31 mouse cellular contexts compared by ENCODE assay signal in genomic region chr17:86487450-86487849, GRCm38 (mm10). TPM values are rescaled to one million over a fixed set of nuclear protein-coding genes. Genes with fewer than 3 reads are reported as not detected.
"Had no signal": no experiment of that assay in that cellular context is flagged by ENCODE, and none has a peak within 500 bp of the region (broad histone marks: within the 10 kb centered on the region; RNA-seq: fewer than 3 reads in every experiment).

No protein-coding gene starts in this region.

- H3K9ac ChIP-seq: embryonic facial prominence, embryonic 12.5 days; embryonic facial prominence, embryonic 13.5 days; embryonic facial prominence, embryonic 15.5 days; forebrain, embryonic 12.5 days; forebrain, embryonic 13.5 days; forebrain, embryonic 15.5 days; forebrain, postnatal 0 days had no signal

- DNase-seq: cerebellum, adult 2 months; cerebellum, adult 8-10 months; cerebellum, adult 9-10 months; cerebellum, adult 9-11 months; cerebellum, postnatal 10 days; cerebellum, postnatal 14 days; cerebellum, postnatal 25 days; cerebellum, postnatal 36 days; embryo, embryonic 11 days; forebrain, postnatal 0 days; gastrocnemius, postnatal 10 days; gastrocnemius, postnatal 14 days; gastrocnemius, postnatal 25 days; gastrocnemius, postnatal 36 days; heart, adult 11 months; heart, adult 18-20 months; heart, adult 2 months had no signal

- ATAC-seq: forebrain, embryonic 13.5 days; forebrain, embryonic 14.5 days; forebrain, embryonic 15.5 days; forebrain, embryonic 16.5 days; forebrain, postnatal 0 days had no signal

- H3K27ac ChIP-seq: embryonic facial prominence, embryonic 10.5 days; embryonic facial prominence, embryonic 12.5 days; embryonic facial prominence, embryonic 13.5 days; embryonic facial prominence, embryonic 15.5 days; forebrain, embryonic 10.5 days; forebrain, embryonic 12.5 days; forebrain, embryonic 13.5 days; forebrain, embryonic 15.5 days; heart, adult 2 months had no signal

- H3K4me1 ChIP-seq: embryonic facial prominence, embryonic 12.5 days; embryonic facial prominence, embryonic 13.5 days; embryonic facial prominence, embryonic 15.5 days; forebrain, embryonic 12.5 days; forebrain, embryonic 13.5 days; forebrain, embryonic 15.5 days had no signal

- H3K4me2 ChIP-seq: embryonic facial prominence, embryonic 12.5 days; embryonic facial prominence, embryonic 13.5 days; embryonic facial prominence, embryonic 15.5 days; forebrain, embryonic 12.5 days; forebrain, embryonic 13.5 days; forebrain, embryonic 15.5 days had no signal

- H3K4me3 ChIP-seq: embryonic facial prominence, embryonic 10.5 days; embryonic facial prominence, embryonic 12.5 days; embryonic facial prominence, embryonic 13.5 days; embryonic facial prominence, embryonic 15.5 days; erythroblast, embryonic 14.5 days; forebrain, embryonic 10.5 days; forebrain, embryonic 12.5 days; forebrain, embryonic 13.5 days; forebrain, embryonic 15.5 days; heart, adult 2 months had no signal

- H3K9me3 ChIP-seq: embryonic facial prominence, embryonic 10.5 days; embryonic facial prominence, embryonic 12.5 days; embryonic facial prominence, embryonic 13.5 days; embryonic facial prominence, embryonic 15.5 days; forebrain, embryonic 10.5 days; forebrain, embryonic 12.5 days; forebrain, embryonic 13.5 days; forebrain, embryonic 15.5 days had no signal

- H3K36me3 ChIP-seq: embryonic facial prominence, embryonic 10.5 days; embryonic facial prominence, embryonic 12.5 days; forebrain, embryonic 10.5 days; forebrain, embryonic 12.5 days; forebrain, embryonic 15.5 days had no signal

- H3K27me3 ChIP-seq: embryonic facial prominence, embryonic 12.5 days; embryonic facial prominence, embryonic 13.5 days; embryonic facial prominence, embryonic 15.5 days; forebrain, embryonic 12.5 days; forebrain, embryonic 13.5 days; forebrain, embryonic 15.5 days had no signal

RNA-seq across cellular contexts. Expression of gene Gm10309, which starts 17.6 kb away (rescaled TPM):
- total RNA-seq: common myeloid progenitor, adult 5-6 weeks; forebrain, postnatal 0 days; gastrocnemius, postnatal 14 days; gastrocnemius, postnatal 25 days; gastrocnemius, postnatal 36 days; granulocyte monocyte progenitor cell, adult 5-6 weeks; heart, adult 2 months had no signal
- polyA plus RNA-seq: cerebellum, adult 2 months; cortical plate, adult 2 months; forebrain, embryonic 14.5 days had no signal
